Mouse (Mus musculus): ENCODE measurements around the gene Olig3. TPM values are rescaled to one million over a fixed set of nuclear protein-coding genes. Genes with fewer than 3 reads are reported as not detected.

Olig3 gene
- polyA plus RNA-seq (2012), result not detected in 2 replicates

- no peak for TF ChIP-seq GATA1 (IDR thresholded peaks at IDR 0.05; ENCODE audit: low read length)
These were observed at the start of gene Olig3 for GRCm38 (mm10) chr10:19356071-19356583. Gene Olig3 (plus strand): TSS chr10:19356533.

GRCm38 (mm10) chr10:19309681-19310395 lies 46.5 kb upstream of the Olig3 start:
- no peak for TF ChIP-seq GATA1 (IDR thresholded peaks at IDR 0.05; ENCODE audit: low read length)

- TF ChIP-seq GATA1 (IDR thresholded peaks at IDR 0.05; ENCODE audit: low read length), result no peak
These were observed 45.9 kb upstream of the Olig3 start for GRCm38 (mm10) chr10:19310471-19310870.

GRCm38 (mm10) chr10:19317962-19318812 lies 38.1 kb upstream of the Olig3 start:
- no peak for TF ChIP-seq GATA1 (IDR thresholded peaks at IDR 0.05; ENCODE audit: low read length)

GRCm38 (mm10) chr10:19321781-19322180 lies 34.6 kb upstream of the Olig3 start:
- TF ChIP-seq GATA1 (IDR thresholded peaks at IDR 0.05; ENCODE audit: low read length), result no peak

- TF ChIP-seq GATA1 (IDR thresholded peaks at IDR 0.05; ENCODE audit: low read length), result no peak
These were observed 27.0 kb upstream of the Olig3 start for GRCm38 (mm10) chr10:19329191-19329777.

- no peak for TF ChIP-seq GATA1 (IDR thresholded peaks at IDR 0.05; ENCODE audit: low read length)
These were observed 22.9 kb upstream of the Olig3 start for GRCm38 (mm10) chr10:19333425-19333824.

GRCm38 (mm10) chr10:19338695-19339630 lies 17.4 kb upstream of the Olig3 start:
- no peak for TF ChIP-seq GATA1 (IDR thresholded peaks at IDR 0.05; ENCODE audit: low read length)

GRCm38 (mm10) chr10:19344039-19344438 lies 12.3 kb upstream of the Olig3 start:
- no peak for TF ChIP-seq GATA1 (IDR thresholded peaks at IDR 0.05; ENCODE audit: low read length)

GRCm38 (mm10) chr10:19349326-19349725 lies 7.0 kb upstream of the Olig3 start:
- TF ChIP-seq GATA1 (IDR thresholded peaks at IDR 0.05; ENCODE audit: low read length), result no peak

- TF ChIP-seq GATA1 (IDR thresholded peaks at IDR 0.05; ENCODE audit: low read length), result no peak
These were observed 4.1 kb upstream of the Olig3 start for GRCm38 (mm10) chr10:19352006-19352877.

GRCm38 (mm10) chr10:19352878-19353301 lies 3.4 kb upstream of the Olig3 start:
- no peak for TF ChIP-seq GATA1 (IDR thresholded peaks at IDR 0.05; ENCODE audit: low read length)

- no peak for TF ChIP-seq GATA1 (IDR thresholded peaks at IDR 0.05; ENCODE audit: low read length)
These were observed 2.7 kb upstream of the Olig3 start for GRCm38 (mm10) chr10:19353631-19354030.

- no peak for TF ChIP-seq GATA1 (IDR thresholded peaks at IDR 0.05; ENCODE audit: low read length)
These were observed 2.2 kb upstream of the Olig3 start for GRCm38 (mm10) chr10:19354146-19354545.

All from G1E-ER4 (cell line).